Mouse (Mus musculus) large intestine, adult 2 months (tissue): ENCODE results near the gene Mcrip1. TPM values are rescaled to one million over a fixed set of nuclear protein-coding genes. Genes with fewer than 3 reads are reported as not detected.

Source experiments
- DNase-seq: peaks from one replicate; pipeline ENCODE4 v3.0.0-alpha.2; 2012; ENCODE audit warnings: low read depth, low spot score
- WGBS: fragments of 180-500 bp; shearing (Covaris S2); methylation state at CpG from one replicate; pipeline ENCODE4 v1.1.7; 2018; 5-methylcytosine and 5-hydroxymethylcytosine counted together
- polyA plus RNA-seq: library from polyadenylated mRNA; depleted of rRNA; stranded (reverse); fragments of >200 nt; gene quantifications from 2 replicates; pipeline ENCODE4 v1.2.3, GENCODE M21; 2012; rRNA removed

Mcrip1 gene
- polyA plus RNA-seq, 1 experiment, result 46.6 TPM

DNA sequence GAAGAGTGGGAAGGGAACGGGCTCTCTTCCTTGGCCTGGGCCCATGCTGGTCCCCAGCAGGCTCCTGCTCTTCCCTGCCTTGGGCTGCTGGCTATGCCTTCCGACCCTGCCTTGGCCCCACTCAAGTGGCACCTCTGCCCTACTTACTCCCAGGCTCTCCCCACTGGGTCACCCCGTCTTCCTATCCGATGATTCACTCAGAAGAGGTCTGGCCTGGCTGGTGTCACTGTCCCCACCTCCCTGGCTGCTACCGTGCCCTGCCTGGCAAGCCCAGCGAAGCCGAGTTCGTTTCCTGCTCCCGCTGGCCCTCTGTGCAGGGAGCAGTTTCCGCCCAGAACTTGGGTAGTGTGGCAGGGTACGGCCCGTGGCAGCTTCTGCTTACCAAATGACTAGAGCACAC lies 51.3 kb downstream of the Mcrip1 start:
- 56% methylated on average over 12 of the region's 12 CpGs for WGBS
- no peak for DNase-seq

DNA sequence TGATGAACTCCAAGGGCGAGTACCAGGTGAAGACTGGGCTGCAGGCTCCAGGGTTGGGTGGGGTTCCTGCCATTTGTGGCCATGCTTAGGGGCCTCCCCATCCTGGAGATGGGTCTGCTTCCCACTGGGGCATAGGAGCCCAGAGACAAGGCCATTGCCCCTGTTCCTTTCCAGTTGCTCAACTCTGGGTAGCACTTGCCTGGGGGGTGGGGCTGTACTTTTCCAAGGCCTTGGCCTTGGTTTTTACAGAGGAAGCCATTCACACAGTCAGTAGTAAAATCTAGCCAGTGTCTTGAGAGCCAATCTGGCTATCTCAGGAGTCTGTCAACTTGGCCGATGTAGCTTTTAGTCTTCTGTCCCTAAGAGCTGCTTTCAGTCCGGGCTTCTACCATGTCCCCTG lies 52.1 kb downstream of the Mcrip1 start:
- WGBS, result 68% methylated on average over 3 of the region's 3 CpGs

DNA sequence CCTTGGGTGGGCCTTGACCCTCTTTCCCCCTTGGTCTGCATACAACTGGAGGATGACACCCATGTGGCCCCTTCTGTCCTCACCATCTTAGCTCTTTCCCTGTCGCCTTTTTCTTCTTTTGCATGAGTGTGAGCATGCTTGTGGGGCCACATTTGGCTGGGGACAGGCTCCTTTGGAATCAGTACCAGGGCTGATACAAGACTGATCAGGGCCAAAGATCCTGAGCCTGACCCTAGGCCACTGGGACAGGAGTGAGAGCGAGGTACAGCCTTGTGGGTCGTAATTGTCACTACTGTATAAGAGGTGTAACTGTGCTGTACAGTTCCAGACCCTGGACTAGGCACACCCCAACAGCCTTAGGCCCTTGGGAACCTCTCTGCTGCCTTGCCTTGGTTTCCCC lies 55.6 kb downstream of the Mcrip1 start:
- no peak for DNase-seq
- WGBS, result 58% methylated on average over 3 of the region's 3 CpGs

More for the DNA sequence above, 52.1 kb downstream of the Mcrip1 start:
- no peak for DNase-seq

DNA sequence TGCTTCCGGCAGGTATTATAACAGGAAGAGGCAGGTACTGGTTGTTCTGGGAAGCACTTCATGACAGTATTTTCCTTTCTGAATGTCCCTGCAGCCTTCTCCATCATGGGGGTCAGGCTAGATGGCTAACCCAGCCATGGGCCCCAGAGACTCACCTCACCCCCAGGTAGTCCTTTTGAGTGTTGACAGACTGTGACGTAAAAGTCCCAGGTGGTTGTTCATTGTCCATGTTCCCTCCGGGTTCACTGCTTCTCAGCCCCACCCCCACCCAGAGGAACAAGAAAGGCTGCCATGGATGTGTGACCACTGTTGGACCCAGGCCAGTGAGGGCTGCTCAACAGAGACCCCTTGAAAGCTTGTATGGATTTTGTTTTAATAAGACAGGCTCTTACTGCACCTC lies 56.2 kb downstream of the Mcrip1 start:
- 30% methylated on average over 3 of the region's 3 CpGs for WGBS
- DNase-seq, result no peak

Other genes with a start within 250 kb of the Mcrip1 start
- 1,539 and 1,751 TPM in 2 replicates for gene Actg1, start 201.2 kb downstream of the Mcrip1 start, polyA plus RNA-seq
- not detected in 2 replicates for gene Fscn2, start 188.2 kb downstream of the Mcrip1 start, polyA plus RNA-seq
- 33.5 and 34.5 TPM in 2 replicates for gene Faap100, start 171.0 kb downstream of the Mcrip1 start, polyA plus RNA-seq
- 42.4 and 50.9 TPM in 2 replicates for gene Nploc4, start 112.0 kb downstream of the Mcrip1 start, polyA plus RNA-seq
- 0.85 and 1.1 TPM in 2 replicates for gene Tspan10, start 107.1 kb downstream of the Mcrip1 start, polyA plus RNA-seq
- gene Pde6g, start 96.2 kb downstream of the Mcrip1 start, polyA plus RNA-seq, result 0.30 and 0.89 TPM in 2 replicates
- 18.2 and 19.6 TPM in 2 replicates for gene Oxld1, start 91.7 kb downstream of the Mcrip1 start, polyA plus RNA-seq
- 12.3 and 15.1 TPM in 2 replicates for gene Ccdc137, start 91.6 kb downstream of the Mcrip1 start, polyA plus RNA-seq
- gene Arl16, start 82.1 kb downstream of the Mcrip1 start, polyA plus RNA-seq, result 16.8 and 18.8 TPM in 2 replicates
- gene Mrpl12, start 65.1 kb downstream of the Mcrip1 start, polyA plus RNA-seq, result 139 and 148 TPM in 2 replicates
- 287 and 345 TPM in 2 replicates for gene Slc25a10, start 57.9 kb downstream of the Mcrip1 start, polyA plus RNA-seq
- 0.90 and 1.1 TPM in 2 replicates for gene Gcgr, start 19.0 kb downstream of the Mcrip1 start, polyA plus RNA-seq
- 0.22 TPM in 1 of 2 replicates, not detected in the other for gene Ppp1r27, start 1.4 kb upstream of the Mcrip1 start, polyA plus RNA-seq
- 496 and 716 TPM in 2 replicates for gene P4hb, start 23.5 kb upstream of the Mcrip1 start, polyA plus RNA-seq
- gene Arhgdia, start 31.9 kb upstream of the Mcrip1 start, polyA plus RNA-seq, result 745 and 760 TPM in 2 replicates
- 45.9 and 54.0 TPM in 2 replicates for gene Alyref, start 48.6 kb upstream of the Mcrip1 start, polyA plus RNA-seq
- gene Anapc11, start 48.7 kb upstream of the Mcrip1 start, polyA plus RNA-seq, result 84.8 and 85.4 TPM in 2 replicates
- gene Npb, start 58.8 kb upstream of the Mcrip1 start, polyA plus RNA-seq, result 0.63 and 1.0 TPM in 2 replicates
- 397 and 622 TPM in 2 replicates for gene Pcyt2, start 68.2 kb upstream of the Mcrip1 start, polyA plus RNA-seq
- 117 and 124 TPM in 2 replicates for gene Sirt7, start 75.5 kb upstream of the Mcrip1 start, polyA plus RNA-seq
- gene Mafg, start 83.9 kb upstream of the Mcrip1 start, polyA plus RNA-seq, result 28.4 and 30.8 TPM in 2 replicates
- 16.4 and 16.7 TPM in 2 replicates for gene Pycr1, start 94.0 kb upstream of the Mcrip1 start, polyA plus RNA-seq
- gene Myadml2, start 98.4 kb upstream of the Mcrip1 start, polyA plus RNA-seq, result 0.53 and 0.56 TPM in 2 replicates
- 0.45 and 0.79 TPM in 2 replicates for gene Notum, start 111.4 kb upstream of the Mcrip1 start, polyA plus RNA-seq
- gene Aspscr1, start 123.2 kb upstream of the Mcrip1 start, polyA plus RNA-seq, result 74.9 and 88.8 TPM in 2 replicates
- 94.1 and 101 TPM in 2 replicates for gene Cenpx, start 164.0 kb upstream of the Mcrip1 start, polyA plus RNA-seq
- 21.3 and 34.5 TPM in 2 replicates for gene Lrrc45, start 164.2 kb upstream of the Mcrip1 start, polyA plus RNA-seq
- 8.5 and 10.1 TPM in 2 replicates for gene Rac3, start 171.7 kb upstream of the Mcrip1 start, polyA plus RNA-seq
- gene Dcxr, start 177.6 kb upstream of the Mcrip1 start, polyA plus RNA-seq, result 63.8 and 66.5 TPM in 2 replicates
- gene Cbr2, start 182.4 kb upstream of the Mcrip1 start, polyA plus RNA-seq, result 4.4 and 6.9 TPM in 2 replicates
- gene Hmga1b, start 213.1 kb upstream of the Mcrip1 start, polyA plus RNA-seq, result 1.9 and 2.1 TPM in 2 replicates
- 60.4 and 73.4 TPM in 2 replicates for gene Rfng, start 234.5 kb upstream of the Mcrip1 start, polyA plus RNA-seq
- gene Gps1, start 234.5 kb upstream of the Mcrip1 start, polyA plus RNA-seq, result 124 and 130 TPM in 2 replicates
- 41.7 and 42.1 TPM in 2 replicates for gene Dus1l, start 246.7 kb upstream of the Mcrip1 start, polyA plus RNA-seq